Mouse (Mus musculus) NIH3T3 (cell line): ENCODE measurements around the gene Tk2.

Experiments used
- DNase-seq: peaks from one replicate; pipeline ENCODE4 v3.0.0-alpha.2; 2012; ENCODE audit warnings: low read depth

Gene Tk2

GRCm38 (mm10) chr8:104219806-104220205, 28.6 kb downstream of the Tk2 start:
- peak; percentile 88 for DNase-seq

GRCm38 (mm10) chr8:104219079-104219478, 29.3 kb downstream of the Tk2 start:
- peak; percentile 69 for DNase-seq

GRCm38 (mm10) chr8:104217601-104218000, 30.8 kb downstream of the Tk2 start:
- DNase-seq, result no peak

- DNase-seq, result no peak
Measured at GRCm38 (mm10) chr8:104205292-104205691, 43.1 kb downstream of the Tk2 start.

GRCm38 (mm10) chr8:104202320-104202719, 46.0 kb downstream of the Tk2 start:
- DNase-seq, result no peak

- no peak for DNase-seq
Measured at GRCm38 (mm10) chr8:104201622-104202021, 46.7 kb downstream of the Tk2 start.

- DNase-seq, result no peak
Measured at GRCm38 (mm10) chr8:104199802-104200201, 48.6 kb downstream of the Tk2 start.

GRCm38 (mm10) chr8:104191496-104191895, 56.9 kb downstream of the Tk2 start:
- DNase-seq, result peak; percentile 44

- no peak for DNase-seq
Measured at GRCm38 (mm10) chr8:104190777-104191468, 57.4 kb downstream of the Tk2 start.

- DNase-seq, result no peak
Measured at GRCm38 (mm10) chr8:104188459-104188858, 59.9 kb downstream of the Tk2 start.

- no peak for DNase-seq
Measured at GRCm38 (mm10) chr8:104187622-104188021, 60.7 kb downstream of the Tk2 start.

- no peak for DNase-seq
Measured at GRCm38 (mm10) chr8:104186827-104187226, 61.5 kb downstream of the Tk2 start.

- no peak for DNase-seq
Measured at GRCm38 (mm10) chr8:104184905-104185304, 63.5 kb downstream of the Tk2 start.

- peak; percentile 26 for DNase-seq
Measured at GRCm38 (mm10) chr8:104177054-104177453, 71.3 kb downstream of the Tk2 start.
